Mouse (Mus musculus): ENCODE results near the gene Nhlrc3. TPM values are rescaled to one million over a fixed set of nuclear protein-coding genes. Genes with fewer than 3 reads are reported as not detected.

The Nhlrc3 gene
- polyA plus RNA-seq (2012): 0.02 and 0.03 TPM in 2 replicates

DNA sequence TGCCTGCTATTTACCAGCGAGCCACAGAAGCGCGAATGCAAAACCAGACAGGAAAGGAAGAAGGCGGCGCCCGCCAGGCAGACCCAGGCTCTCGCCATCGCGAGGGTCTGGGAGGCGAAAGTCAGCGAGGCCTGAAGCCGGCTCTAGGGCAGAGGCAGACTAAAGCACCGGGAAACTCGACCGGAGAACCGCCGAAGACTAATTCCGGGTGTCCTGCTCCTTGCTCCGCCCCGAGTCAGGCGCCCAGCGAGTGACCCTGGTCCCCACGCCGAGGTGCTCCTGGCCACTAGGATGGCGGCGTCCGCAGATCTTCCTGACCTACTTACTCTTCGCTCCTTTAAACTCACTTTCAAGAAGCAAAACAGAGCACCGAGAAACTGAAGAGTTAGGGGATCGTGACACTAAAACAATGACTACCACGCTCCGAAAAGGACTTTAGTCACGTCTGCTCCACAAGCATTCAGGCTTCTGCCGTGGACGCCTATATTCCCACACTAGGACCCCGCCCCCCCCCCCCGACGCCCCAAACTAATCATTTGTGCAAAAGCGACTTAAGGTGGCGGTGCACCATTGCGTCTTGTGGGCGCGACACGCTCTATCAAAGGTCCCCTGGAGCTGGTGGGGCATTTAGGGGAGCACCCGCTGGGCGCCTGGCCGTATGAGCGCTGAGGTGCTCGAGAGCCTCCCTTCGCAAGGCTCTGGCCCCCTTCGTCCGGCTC lies at the start of gene Nhlrc3, which contains the start of gene Proser1:
TSS of gene Nhlrc3 (minus strand) at position 287 of the 719 bp plus-strand sequence.
TSS of gene Proser1 (plus strand) at position 621 of the 719 bp plus-strand sequence.
- peaks cover 38% of the 10 kb centered on the region for H3K4me1 ChIP-seq (ENCODE audit: control insufficient read depth)
- TF ChIP-seq TAL1 (IDR thresholded peaks at IDR 0.05; ENCODE audit: low read length) (no peak), GATA1 (IDR thresholded peaks at IDR 0.05; ENCODE audit: low read length) (no peak)
- no peaks in the 10 kb centered on the region for H3K27me3 ChIP-seq (ENCODE audit: control insufficient read depth)
- H3K4me3 ChIP-seq (replicated peaks): peak within 1 kb of the TSS; percentile 93
- H3K36me3 ChIP-seq (ENCODE audit: control insufficient read depth): peaks cover 23% of the 10 kb centered on the region
- no peaks in the 10 kb centered on the region for H3K9me3 ChIP-seq (ENCODE audit: control insufficient read depth, low read length)

DNA sequence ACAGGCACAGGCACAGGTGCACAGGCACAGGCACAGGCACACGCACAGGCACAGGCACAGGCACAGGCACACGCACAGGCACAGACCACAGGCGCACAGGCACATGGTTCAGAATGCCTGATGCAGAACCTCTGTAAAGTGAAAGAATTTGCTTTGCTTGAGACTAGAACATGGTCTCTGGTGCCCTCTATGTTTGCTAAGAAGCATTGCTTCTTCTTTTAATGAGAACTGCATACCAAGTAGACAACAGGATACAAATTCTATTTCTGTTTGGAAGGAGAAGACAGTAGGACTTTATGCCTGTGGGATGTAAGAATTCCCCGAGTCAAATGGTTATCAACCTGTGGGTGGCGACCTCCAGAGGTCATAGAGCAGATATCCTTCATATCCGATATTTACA lies 39.3 kb upstream of the Nhlrc3 start:
- H3K4me1 ChIP-seq (ENCODE audit: control insufficient read depth): no peaks in the 10 kb centered on the region
- TF ChIP-seq TAL1 (IDR thresholded peaks at IDR 0.05; ENCODE audit: low read length): no peak
- TF ChIP-seq GATA1 (IDR thresholded peaks at IDR 0.05; ENCODE audit: low read length): no peak
- H3K4me3 ChIP-seq (replicated peaks): no peak overlapping the region
- H3K36me3 ChIP-seq (ENCODE audit: control insufficient read depth): no peaks in the 10 kb centered on the region
- no peaks in the 10 kb centered on the region for H3K9me3 ChIP-seq (ENCODE audit: control insufficient read depth, low read length)
- H3K27me3 ChIP-seq (ENCODE audit: control insufficient read depth): no peaks in the 10 kb centered on the region

DNA sequence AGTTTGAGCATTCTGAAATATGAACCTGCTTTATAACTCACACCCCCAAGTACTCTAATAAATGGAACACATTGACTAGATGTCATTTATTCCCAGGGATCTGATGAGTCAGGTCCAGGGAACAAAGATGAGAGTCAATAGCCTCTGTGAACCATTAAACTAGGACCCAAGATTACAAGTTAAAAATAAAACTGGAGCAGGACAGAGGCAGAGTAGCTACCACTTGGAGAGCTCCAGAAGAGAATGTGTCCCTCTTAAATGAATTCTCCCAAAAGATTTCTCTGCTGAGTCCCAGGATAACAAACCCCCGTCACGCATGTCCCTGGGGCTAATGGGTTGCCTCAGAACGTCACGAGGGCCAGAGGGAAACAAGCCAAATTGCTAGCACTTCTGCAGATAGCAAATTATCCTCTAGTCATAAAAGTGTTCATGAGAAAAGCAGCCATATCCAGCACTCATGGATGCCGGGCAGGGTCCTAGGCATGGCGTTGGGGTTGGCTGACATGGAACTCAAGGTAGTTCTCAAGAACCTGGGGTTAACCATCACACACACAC lies 35.3 kb upstream of the Nhlrc3 start:
- Histone ChIP-seq H3K4me3 (replicated peaks) (no peak overlapping the region), H3K4me1 (ENCODE audit: control insufficient read depth) (no peaks in the 10 kb centered on the region)

DNA sequence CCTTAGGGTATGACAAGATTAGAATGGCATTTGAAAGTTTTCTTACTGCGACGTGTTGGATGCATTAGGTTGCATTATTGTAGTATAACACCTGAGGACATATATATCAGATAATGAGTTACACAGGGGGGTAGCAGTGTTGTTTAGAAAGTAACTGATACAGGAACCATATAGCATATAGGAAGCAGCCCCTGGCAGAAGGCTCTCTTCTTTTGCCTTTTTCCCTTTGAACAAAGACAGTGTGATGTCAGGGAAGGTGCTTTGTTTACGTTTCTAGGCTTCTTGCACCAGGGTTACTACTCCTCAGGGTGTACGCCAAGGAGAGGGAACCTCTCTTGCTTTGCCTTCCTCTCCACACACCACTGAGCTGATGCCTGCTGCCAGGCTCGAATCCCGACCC lies 25.2 kb upstream of the Nhlrc3 start, which contains the start of gene Stoml3:
TSS of gene Stoml3 (plus strand) at position 301 of the 400 bp plus-strand sequence.
- H3K4me3 ChIP-seq (replicated peaks): no peak within 1 kb of the TSS
- H3K9me3 ChIP-seq (ENCODE audit: control insufficient read depth, low read length): no peaks in the 10 kb centered on the region
- H3K36me3 ChIP-seq (ENCODE audit: control insufficient read depth): no peaks in the 10 kb centered on the region
- H3K4me1 ChIP-seq (ENCODE audit: control insufficient read depth): no peaks in the 10 kb centered on the region
- H3K27me3 ChIP-seq (ENCODE audit: control insufficient read depth): no peaks in the 10 kb centered on the region
- no peak for TF ChIP-seq GATA1 (IDR thresholded peaks at IDR 0.05; ENCODE audit: low read length)
- no peak for TF ChIP-seq TAL1 (IDR thresholded peaks at IDR 0.05; ENCODE audit: low read length)

More for the DNA sequence above, 35.3 kb upstream of the Nhlrc3 start:
- H3K27me3 ChIP-seq (ENCODE audit: control insufficient read depth): no peaks in the 10 kb centered on the region
- TF ChIP-seq GATA1 (IDR thresholded peaks at IDR 0.05; ENCODE audit: low read length) (no peak), TAL1 (IDR thresholded peaks at IDR 0.05; ENCODE audit: low read length) (no peak)
- no peaks in the 10 kb centered on the region for H3K36me3 ChIP-seq (ENCODE audit: control insufficient read depth)
- H3K9me3 ChIP-seq (ENCODE audit: control insufficient read depth, low read length): no peaks in the 10 kb centered on the region

- Histone ChIP-seq H3K36me3 (ENCODE audit: control insufficient read depth) (peaks cover 4% of the 10 kb centered on the region; the same call in 1 of the 2 replicates), H3K4me1 (ENCODE audit: control insufficient read depth) (no peaks in the 10 kb centered on the region), H3K9me3 (ENCODE audit: control insufficient read depth, low read length) (no peaks in the 10 kb centered on the region), H3K27me3 (ENCODE audit: control insufficient read depth) (no peaks in the 10 kb centered on the region), H3K4me3 (replicated peaks) (no peak overlapping the region)
- TF ChIP-seq GATA1 (IDR thresholded peaks at IDR 0.05; ENCODE audit: low read length): no peak
- TF ChIP-seq TAL1 (IDR thresholded peaks at IDR 0.05; ENCODE audit: low read length): no peak
Measured at GRCm38 (mm10) chr3:53486996-53487576, 24.0 kb upstream of the Nhlrc3 start.

DNA sequence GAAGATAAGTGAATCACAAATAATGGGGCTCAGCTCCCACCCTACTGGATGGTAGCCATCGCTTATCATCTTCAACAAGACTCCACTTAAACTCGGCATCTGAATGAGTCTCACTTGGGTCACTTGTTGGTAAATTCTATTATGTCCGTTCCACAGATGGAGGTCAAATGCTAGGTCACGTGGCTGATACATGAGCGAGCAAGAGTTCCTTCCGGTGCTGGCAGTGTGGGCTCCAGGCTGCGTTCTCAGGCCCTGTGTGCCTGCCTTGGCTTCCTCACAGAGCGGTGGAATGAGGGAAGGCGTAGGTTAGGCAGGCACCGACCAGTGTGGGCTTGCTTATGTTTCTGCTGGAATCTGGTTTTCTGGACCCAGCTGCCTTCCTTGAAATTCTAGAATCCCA lies 23.4 kb upstream of the Nhlrc3 start:
- H3K4me1 ChIP-seq (ENCODE audit: control insufficient read depth): no peaks in the 10 kb centered on the region
- no peaks in the 10 kb centered on the region for H3K9me3 ChIP-seq (ENCODE audit: control insufficient read depth, low read length)
- H3K4me3 ChIP-seq (replicated peaks): no peak overlapping the region
- H3K27me3 ChIP-seq (ENCODE audit: control insufficient read depth): no peaks in the 10 kb centered on the region
- H3K36me3 ChIP-seq (ENCODE audit: control insufficient read depth): peaks cover 6% of the 10 kb centered on the region; the same call in 1 of the 2 replicates
- no peak for TF ChIP-seq TAL1 (IDR thresholded peaks at IDR 0.05; ENCODE audit: low read length)
- TF ChIP-seq GATA1 (IDR thresholded peaks at IDR 0.05; ENCODE audit: low read length): no peak

- Histone ChIP-seq H3K9me3 (ENCODE audit: control insufficient read depth, low read length) (no peaks in the 10 kb centered on the region), H3K4me3 (replicated peaks) (no peak overlapping the region), H3K4me1 (ENCODE audit: control insufficient read depth) (no peaks in the 10 kb centered on the region), H3K36me3 (ENCODE audit: control insufficient read depth) (peaks cover 28% of the 10 kb centered on the region), H3K27me3 (ENCODE audit: control insufficient read depth) (no peaks in the 10 kb centered on the region)
- TF ChIP-seq TAL1 (IDR thresholded peaks at IDR 0.05; ENCODE audit: low read length) (no peak), GATA1 (IDR thresholded peaks at IDR 0.05; ENCODE audit: low read length) (no peak)
Measured at GRCm38 (mm10) chr3:53483414-53484059, 20.4 kb upstream of the Nhlrc3 start.

DNA sequence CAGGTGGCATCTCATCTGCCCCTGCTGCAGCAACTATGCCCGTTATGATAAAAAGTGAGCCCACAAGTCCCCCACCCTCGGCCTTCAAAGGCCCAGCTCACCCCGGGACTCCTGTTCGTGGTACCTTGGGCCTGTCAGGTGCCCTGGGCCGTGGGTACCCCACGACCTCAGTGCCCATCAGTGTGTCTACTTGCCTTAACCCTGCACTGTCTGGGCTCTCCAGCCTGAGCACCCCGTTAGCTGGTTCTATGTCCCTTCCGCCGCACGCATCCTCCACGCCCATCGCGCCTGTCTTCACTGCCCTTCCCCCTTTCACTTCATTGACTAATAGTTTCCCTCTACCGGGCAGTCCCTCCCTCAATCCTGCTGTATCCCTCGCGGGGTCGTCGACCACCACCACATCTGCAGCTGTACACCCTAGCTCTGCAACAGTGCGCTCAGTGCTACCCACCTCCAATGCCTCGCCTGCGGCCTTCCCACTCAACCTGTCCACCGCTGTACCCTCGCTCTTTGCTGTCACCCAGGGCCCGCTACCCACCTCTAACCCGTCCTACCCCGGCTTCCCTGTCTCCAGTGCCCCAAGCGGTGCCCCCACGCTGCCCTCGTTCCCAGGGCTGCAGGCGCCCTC lies 15.4 kb upstream of the Nhlrc3 start:
- Histone ChIP-seq H3K9me3 (ENCODE audit: control insufficient read depth, low read length) (no peaks in the 10 kb centered on the region), H3K27me3 (ENCODE audit: control insufficient read depth) (no peaks in the 10 kb centered on the region), H3K4me3 (replicated peaks) (no peak overlapping the region), H3K4me1 (ENCODE audit: control insufficient read depth) (no peaks in the 10 kb centered on the region; the same call in 1 of the 2 replicates), H3K36me3 (ENCODE audit: control insufficient read depth) (peaks cover 75% of the 10 kb centered on the region)
- TF ChIP-seq GATA1 (IDR thresholded peaks at IDR 0.05; ENCODE audit: low read length) (no peak), TAL1 (IDR thresholded peaks at IDR 0.05; ENCODE audit: low read length) (no peak)

All from erythroblast, embryonic 14.5 days (primary cell).